In genomic region chr4:103313587-103314525, GRCm38 (mm10) we compare ENCODE assay signal across 7 mouse cellular contexts. TPM values are rescaled to one million over a fixed set of nuclear protein-coding genes. Genes with fewer than 3 reads are reported as not detected.
DNase-seq lines count a peak whose midpoint lies in the region; ATAC-seq lines count a peak whose summit lies in the region.

TSS of gene Oma1 (plus strand) at chr4:103313812.

- 0 out of 2 replicates have a peak, but pooled peaks cover 2% of the 10 kb centered on the region for H3K4me1 ChIP-seq in embryonic facial prominence, embryonic 12.5 days
- no peaks in the 10 kb centered on the region for H3K4me1 ChIP-seq in limb, embryonic 11.5 days (ENCODE audit: control insufficient read depth, insufficient read depth, low read length)
- peaks cover 5% of the 10 kb centered on the region for H3K4me1 ChIP-seq in midbrain, embryonic 14.5 days (ENCODE audit: control insufficient read depth, insufficient read depth, low read length)

- peak within 1 kb of the TSS; percentile 71 for H3K9ac ChIP-seq in embryonic facial prominence, embryonic 12.5 days
- peak within 1 kb of the TSS; percentile 84 for H3K9ac ChIP-seq in limb, embryonic 11.5 days (ENCODE audit: low read length)
- peak within 1 kb of the TSS; percentile 75 for H3K9ac ChIP-seq in midbrain, embryonic 14.5 days (replicated peaks; ENCODE audit: low read length)

- peak; percentile 99 for DNase-seq in adrenal gland, postnatal 25 days
- peak; percentile 100 for DNase-seq in heart, adult 11 months
- DNase-seq in kidney, adult 18-20 months, result peak; percentile 99
- DNase-seq in limb, embryonic 11.5 days (ENCODE audit: low spot score), result peak; percentile 99
- peak; percentile 99 for DNase-seq in midbrain, embryonic 14.5 days
- DNase-seq in spleen, adult 18-20 months, result peak; percentile 95 to 97

- H3K4me2 ChIP-seq in embryonic facial prominence, embryonic 12.5 days (replicated peaks), result peak within 1 kb of the TSS; percentile 48
- peak within 1 kb of the TSS; percentile 38; the same call in 1 of the 2 replicates for H3K4me2 ChIP-seq in limb, embryonic 11.5 days (ENCODE audit: low read depth, severe bottlenecking)
- H3K4me2 ChIP-seq in midbrain, embryonic 14.5 days (ENCODE audit: low read length), result peak within 1 kb of the TSS; percentile 68

- peak within 1 kb of the TSS; percentile 60 for H3K4me3 ChIP-seq in embryonic facial prominence, embryonic 12.5 days
- peak within 1 kb of the TSS; percentile 58 for H3K4me3 ChIP-seq in limb, embryonic 11.5 days (ENCODE audit: low read depth, low read length)
- peak within 1 kb of the TSS; percentile 56 for H3K4me3 ChIP-seq in midbrain, embryonic 14.5 days (replicated peaks; ENCODE audit: low read depth, low read length)

- under 1% methylated on average over 60 of the region's 61 CpGs for WGBS in embryonic facial prominence, embryonic 12.5 days
- under 1% methylated on average over 35 of the region's 61 CpGs for WGBS in limb, embryonic 11.5 days
- WGBS in midbrain, embryonic 14.5 days, result under 1% methylated on average over 60 of the region's 61 CpGs

- ATAC-seq in embryonic facial prominence, embryonic 12.5 days (ENCODE audit: insufficient number of reproducible peaks, insufficient read depth, low FRiP score, low TSS enrichment), result peak; percentile 99
- peak; percentile 99 for ATAC-seq in limb, embryonic 11.5 days (ENCODE audit: insufficient number of reproducible peaks, low FRiP score, low TSS enrichment, low read depth)
- peak; percentile 99 for ATAC-seq in midbrain, embryonic 14.5 days (ENCODE audit: low FRiP score, low TSS enrichment)

- H3K9me3 ChIP-seq in embryonic facial prominence, embryonic 12.5 days, result no peaks in the 10 kb centered on the region
- H3K9me3 ChIP-seq in limb, embryonic 11.5 days (ENCODE audit: control insufficient read depth, low read length), result no peaks in the 10 kb centered on the region
- no peaks in the 10 kb centered on the region for H3K9me3 ChIP-seq in midbrain, embryonic 14.5 days (ENCODE audit: control insufficient read depth, low read length)

- no peaks in the 10 kb centered on the region for H3K27me3 ChIP-seq in embryonic facial prominence, embryonic 12.5 days
- H3K27me3 ChIP-seq in limb, embryonic 11.5 days (ENCODE audit: control insufficient read depth, insufficient read depth, low read length), result no peaks in the 10 kb centered on the region
- H3K27me3 ChIP-seq in midbrain, embryonic 14.5 days (ENCODE audit: control insufficient read depth, insufficient read depth, low read length), result no peaks in the 10 kb centered on the region

- no peaks in the 10 kb centered on the region for H3K36me3 ChIP-seq in embryonic facial prominence, embryonic 12.5 days
- no peaks in the 10 kb centered on the region for H3K36me3 ChIP-seq in limb, embryonic 11.5 days (ENCODE audit: control insufficient read depth, insufficient read depth, low read length)
- no peaks in the 10 kb centered on the region for H3K36me3 ChIP-seq in midbrain, embryonic 14.5 days (ENCODE audit: control insufficient read depth, insufficient read depth, low read length)

- H3K27ac ChIP-seq in embryonic facial prominence, embryonic 12.5 days, result peak within 1 kb of the TSS; percentile 96
- peak within 1 kb of the TSS; percentile 93 for H3K27ac ChIP-seq in limb, embryonic 11.5 days (replicated peaks; ENCODE audit: low read depth, low read length)
- peak within 1 kb of the TSS; percentile 94 for H3K27ac ChIP-seq in midbrain, embryonic 14.5 days (replicated peaks; ENCODE audit: low read depth, low read length)

RNA-seq across cellular contexts. Expression of gene Oma1, which starts in this region (rescaled TPM):
- total RNA-seq in adrenal gland, postnatal 25 days (2021), result 23.1 and 25.7 TPM in 2 replicates
- 16.0 and 19.1 TPM in 2 replicates for polyA plus RNA-seq in embryonic facial prominence, embryonic 12.5 days (2016; fragmentation: Nextera tagmentation; extraction: Ambion mirVana)
- polyA plus RNA-seq in limb, embryonic 11.5 days (2014; fragmentation: Nextera tagmentation; extraction: Ambion mirVana), result 16.9 and 17.9 TPM in 2 replicates
- 8.6 and 9.0 TPM in 2 replicates for polyA plus RNA-seq in midbrain, embryonic 14.5 days (2014; fragmentation: Nextera tagmentation; extraction: Ambion mirVana)

Comparison
In these comparisons a context has a peak if more than half of its experiments do, and no peak if none do; other contexts are left out.
1. Peak in every context shown above with its lines: DNase-seq, ATAC-seq, H3K4me3 ChIP-seq and H3K27ac ChIP-seq.